Mouse (Mus musculus): ENCODE measurements around the gene Gm13695. TPM values are rescaled to one million over a fixed set of nuclear protein-coding genes. Genes with fewer than 3 reads are reported as not detected.

Gm13695 gene
- polyA plus RNA-seq (2015; fragmentation: Nextera tagmentation; extraction: Ambion mirVana), result not detected in 2 replicates

GRCm38 (mm10) chr2:83967013-83967412 is at the start of gene Gm13695:
Gene Gm13695 (plus strand): TSS chr2:83967313.

GRCm38 (mm10) chr2:83940931-83941361 is 26.2 kb upstream of the Gm13695 start, which contains the start of gene Zswim2:
Gene Zswim2 (minus strand): TSS chr2:83941228.

GRCm38 (mm10) chr2:83955393-83955792 is 11.7 kb upstream of the Gm13695 start, which contains the start of gene Gm13698:
Gene Gm13698 (plus strand): TSS chr2:83955693.

GRCm38 (mm10) chr2:83961203-83961602 is 5.9 kb upstream of the Gm13695 start, which contains the start of gene Gm13693:
Gene Gm13693 (plus strand): TSS chr2:83961503.

GRCm38 (mm10) chr2:83972823-83973222 is 5.7 kb downstream of the Gm13695 start, which contains the start of gene Gm13696:
Gene Gm13696 (plus strand): TSS chr2:83973123.

GRCm38 (mm10) chr2:83978633-83979032 is 11.5 kb downstream of the Gm13695 start, which contains the start of gene Gm13694:
Gene Gm13694 (plus strand): TSS chr2:83978933.

GRCm38 (mm10) chr2:83984443-83984842 is 17.3 kb downstream of the Gm13695 start, which contains the start of gene Gm13697:
Gene Gm13697 (plus strand): TSS chr2:83984743.

GRCm38 (mm10) chr2:83990253-83990652 is 23.1 kb downstream of the Gm13695 start, which contains the start of gene Gm13691:
Gene Gm13691 (plus strand): TSS chr2:83990553.

Other genes with a start within 250 kb of the Gm13695 start
- 83.0 and 97.3 TPM in 2 replicates for gene Itgav, start 242.9 kb upstream of the Gm13695 start, polyA plus RNA-seq (2015; fragmentation: Nextera tagmentation; extraction: Ambion mirVana)
- gene Fam171b, start 154.7 kb upstream of the Gm13695 start, polyA plus RNA-seq (2015; fragmentation: Nextera tagmentation; extraction: Ambion mirVana), result 5.2 and 9.7 TPM in 2 replicates
- not detected in 2 replicates for gene Zswim2, start 26.1 kb upstream of the Gm13695 start, polyA plus RNA-seq (2015; fragmentation: Nextera tagmentation; extraction: Ambion mirVana)
- not detected in 2 replicates for gene Gm13698, start 11.6 kb upstream of the Gm13695 start, polyA plus RNA-seq (2015; fragmentation: Nextera tagmentation; extraction: Ambion mirVana)
- not detected in 2 replicates for gene Gm13693, start 5.8 kb upstream of the Gm13695 start, polyA plus RNA-seq (2015; fragmentation: Nextera tagmentation; extraction: Ambion mirVana)
- gene Gm13696, start 5.8 kb downstream of the Gm13695 start, polyA plus RNA-seq (2015; fragmentation: Nextera tagmentation; extraction: Ambion mirVana), result not detected in 2 replicates
- gene Gm13694, start 11.6 kb downstream of the Gm13695 start, polyA plus RNA-seq (2015; fragmentation: Nextera tagmentation; extraction: Ambion mirVana), result not detected in 2 replicates
- not detected in 2 replicates for gene Gm13697, start 17.4 kb downstream of the Gm13695 start, polyA plus RNA-seq (2015; fragmentation: Nextera tagmentation; extraction: Ambion mirVana)
- not detected in 2 replicates for gene Gm13691, start 23.2 kb downstream of the Gm13695 start, polyA plus RNA-seq (2015; fragmentation: Nextera tagmentation; extraction: Ambion mirVana)

Data from adrenal gland, postnatal 0 days (tissue).